Mouse (Mus musculus): ENCODE results near the gene St3gal6. TPM values are rescaled to one million over a fixed set of nuclear protein-coding genes. Genes with fewer than 3 reads are reported as not detected.

Gene St3gal6
- polyA plus RNA-seq (2015; fragmentation: Nextera tagmentation; extraction: Ambion mirVana) = 18.0 and 19.6 TPM in 2 replicates

GRCm38 (mm10) chr16:58523972-58524850, at the start of gene St3gal6:
Gene St3gal6 (minus strand): TSS chr16:58524243.
- Histone ChIP-seq H3K27ac (ENCODE audit: low read length) (peak within 1 kb of the TSS; percentile 93), H3K4me1 (ENCODE audit: control insufficient read depth, insufficient read depth, low read length) (peaks cover 9% of the 10 kb centered on the region; the same call in 1 of the 2 replicates), H3K4me2 (ENCODE audit: low read depth, low read length) (peak within 1 kb of the TSS; percentile 79), H3K9ac (ENCODE audit: low read length) (peak within 1 kb of the TSS; percentile 93), H3K4me3 (ENCODE audit: low read length) (peak within 1 kb of the TSS; percentile 87), H3K9me3 (replicated peaks; ENCODE audit: control insufficient read depth, low read length) (peaks cover 3% of the 10 kb centered on the region), H3K27me3 (ENCODE audit: control insufficient read depth, insufficient read depth, low read length) (no peaks in the 10 kb centered on the region), H3K36me3 (ENCODE audit: control insufficient read depth, insufficient read depth) (no peaks in the 10 kb centered on the region)
- WGBS = 74% methylated on average over 12 of the region's 12 CpGs
- ATAC-seq (replicated peaks; ENCODE audit: extremely low read depth, insufficient read depth, low FRiP score) = no peak

GRCm38 (mm10) chr16:58570694-58571264, 46.7 kb upstream of the St3gal6 start:
- no peak overlapping the region for H3K4me2 ChIP-seq (ENCODE audit: low read depth, low read length)
- no peak overlapping the region for H3K4me3 ChIP-seq (ENCODE audit: low read length)
- ATAC-seq (replicated peaks; ENCODE audit: extremely low read depth, insufficient read depth, low FRiP score) = no peak
- no peaks in the 10 kb centered on the region for H3K9me3 ChIP-seq (replicated peaks; ENCODE audit: control insufficient read depth, low read length)
- no peaks in the 10 kb centered on the region for H3K36me3 ChIP-seq (ENCODE audit: control insufficient read depth, insufficient read depth)
- H3K9ac ChIP-seq (ENCODE audit: low read length) = no peak overlapping the region
- H3K27ac ChIP-seq (ENCODE audit: low read length) = no peak overlapping the region
- H3K27me3 ChIP-seq (ENCODE audit: control insufficient read depth, insufficient read depth, low read length) = no peaks in the 10 kb centered on the region
- no peaks in the 10 kb centered on the region for H3K4me1 ChIP-seq (ENCODE audit: control insufficient read depth, insufficient read depth, low read length)

GRCm38 (mm10) chr16:58561196-58561595, 37.2 kb upstream of the St3gal6 start:
- no peak for ATAC-seq (replicated peaks; ENCODE audit: extremely low read depth, insufficient read depth, low FRiP score)
- Histone ChIP-seq H3K4me3 (ENCODE audit: low read length) (no peak overlapping the region), H3K4me2 (ENCODE audit: low read depth, low read length) (no peak overlapping the region), H3K9me3 (replicated peaks; ENCODE audit: control insufficient read depth, low read length) (no peaks in the 10 kb centered on the region), H3K27me3 (ENCODE audit: control insufficient read depth, insufficient read depth, low read length) (no peaks in the 10 kb centered on the region), H3K9ac (ENCODE audit: low read length) (no peak overlapping the region), H3K27ac (ENCODE audit: low read length) (no peak overlapping the region), H3K4me1 (ENCODE audit: control insufficient read depth, insufficient read depth, low read length) (no peaks in the 10 kb centered on the region), H3K36me3 (ENCODE audit: control insufficient read depth, insufficient read depth) (no peaks in the 10 kb centered on the region)
- 66% methylated on average over 2 of the region's 2 CpGs for whole genome bisulfite sequencing

GRCm38 (mm10) chr16:58556067-58556830, 32.2 kb upstream of the St3gal6 start:
- Histone ChIP-seq H3K27me3 (ENCODE audit: control insufficient read depth, insufficient read depth, low read length) (no peaks in the 10 kb centered on the region), H3K36me3 (ENCODE audit: control insufficient read depth, insufficient read depth) (no peaks in the 10 kb centered on the region), H3K4me1 (ENCODE audit: control insufficient read depth, insufficient read depth, low read length) (no peaks in the 10 kb centered on the region), H3K4me2 (ENCODE audit: low read depth, low read length) (no peak overlapping the region), H3K27ac (ENCODE audit: low read length) (no peak overlapping the region), H3K4me3 (ENCODE audit: low read length) (no peak overlapping the region), H3K9ac (ENCODE audit: low read length) (no peak overlapping the region), H3K9me3 (replicated peaks; ENCODE audit: control insufficient read depth, low read length) (no peaks in the 10 kb centered on the region)
- WGBS = 60% methylated on average over 4 of the region's 4 CpGs
- no peak for ATAC-seq (replicated peaks; ENCODE audit: extremely low read depth, insufficient read depth, low FRiP score)

GRCm38 (mm10) chr16:58554673-58555072, 30.6 kb upstream of the St3gal6 start:
- H3K36me3 ChIP-seq (ENCODE audit: control insufficient read depth, insufficient read depth) = no peaks in the 10 kb centered on the region
- no peak overlapping the region for H3K9ac ChIP-seq (ENCODE audit: low read length)

GRCm38 (mm10) chr16:58548042-58548441, 24.0 kb upstream of the St3gal6 start:
- H3K27ac ChIP-seq (ENCODE audit: low read length) = no peak overlapping the region
- no peak overlapping the region for H3K4me3 ChIP-seq (ENCODE audit: low read length)
- no peaks in the 10 kb centered on the region for H3K9me3 ChIP-seq (replicated peaks; ENCODE audit: control insufficient read depth, low read length)
- ATAC-seq (replicated peaks; ENCODE audit: extremely low read depth, insufficient read depth, low FRiP score) = no peak
- no peaks in the 10 kb centered on the region for H3K27me3 ChIP-seq (ENCODE audit: control insufficient read depth, insufficient read depth, low read length)
- H3K36me3 ChIP-seq (ENCODE audit: control insufficient read depth, insufficient read depth) = no peaks in the 10 kb centered on the region
- no peak overlapping the region for H3K9ac ChIP-seq (ENCODE audit: low read length)
- 0 out of 2 replicates have a peak, but pooled peaks cover 2% of the 10 kb centered on the region for H3K4me1 ChIP-seq (ENCODE audit: control insufficient read depth, insufficient read depth, low read length)
- 35% methylated on average over 2 of the region's 2 CpGs for WGBS
- H3K4me2 ChIP-seq (ENCODE audit: low read depth, low read length) = no peak overlapping the region

More at GRCm38 (mm10) chr16:58554673-58555072, 30.6 kb upstream of the St3gal6 start:
- no peak for ATAC-seq (replicated peaks; ENCODE audit: extremely low read depth, insufficient read depth, low FRiP score)
- Histone ChIP-seq H3K4me1 (ENCODE audit: control insufficient read depth, insufficient read depth, low read length) (no peaks in the 10 kb centered on the region), H3K27ac (ENCODE audit: low read length) (no peak overlapping the region), H3K9me3 (replicated peaks; ENCODE audit: control insufficient read depth, low read length) (no peaks in the 10 kb centered on the region), H3K4me3 (ENCODE audit: low read length) (no peak overlapping the region), H3K4me2 (ENCODE audit: low read depth, low read length) (no peak overlapping the region), H3K27me3 (ENCODE audit: control insufficient read depth, insufficient read depth, low read length) (no peaks in the 10 kb centered on the region)
- WGBS = 66% methylated on average over 1 of the region's 1 CpGs

- no peak for ATAC-seq (replicated peaks; ENCODE audit: extremely low read depth, insufficient read depth, low FRiP score)
- Histone ChIP-seq H3K9ac (ENCODE audit: low read length) (no peak overlapping the region), H3K4me2 (ENCODE audit: low read depth, low read length) (no peak overlapping the region), H3K4me1 (ENCODE audit: control insufficient read depth, insufficient read depth, low read length) (0 out of 2 replicates have a peak, but pooled peaks cover 2% of the 10 kb centered on the region), H3K27ac (ENCODE audit: low read length) (no peak overlapping the region), H3K4me3 (ENCODE audit: low read length) (no peak overlapping the region), H3K27me3 (ENCODE audit: control insufficient read depth, insufficient read depth, low read length) (no peaks in the 10 kb centered on the region), H3K9me3 (replicated peaks; ENCODE audit: control insufficient read depth, low read length) (no peaks in the 10 kb centered on the region), H3K36me3 (ENCODE audit: control insufficient read depth, insufficient read depth) (no peaks in the 10 kb centered on the region)
- WGBS = 54% methylated on average over 1 of the region's 1 CpGs
These were observed 22.1 kb upstream of the St3gal6 start for GRCm38 (mm10) chr16:58546128-58546527.

GRCm38 (mm10) chr16:58539490-58539889, 15.4 kb upstream of the St3gal6 start:
- Histone ChIP-seq H3K4me2 (ENCODE audit: low read depth, low read length) (no peak overlapping the region), H3K36me3 (ENCODE audit: control insufficient read depth, insufficient read depth) (no peaks in the 10 kb centered on the region), H3K27ac (ENCODE audit: low read length) (no peak overlapping the region), H3K9ac (ENCODE audit: low read length) (no peak overlapping the region), H3K4me3 (ENCODE audit: low read length) (no peak overlapping the region), H3K9me3 (replicated peaks; ENCODE audit: control insufficient read depth, low read length) (no peaks in the 10 kb centered on the region), H3K4me1 (ENCODE audit: control insufficient read depth, insufficient read depth, low read length) (peaks cover 12% of the 10 kb centered on the region), H3K27me3 (ENCODE audit: control insufficient read depth, insufficient read depth, low read length) (no peaks in the 10 kb centered on the region)
- WGBS = 74% methylated on average over 1 of the region's 1 CpGs
- no peak for ATAC-seq (replicated peaks; ENCODE audit: extremely low read depth, insufficient read depth, low FRiP score)
